Mouse (Mus musculus): ENCODE measurements around the gene Tgif1.

DNA sequence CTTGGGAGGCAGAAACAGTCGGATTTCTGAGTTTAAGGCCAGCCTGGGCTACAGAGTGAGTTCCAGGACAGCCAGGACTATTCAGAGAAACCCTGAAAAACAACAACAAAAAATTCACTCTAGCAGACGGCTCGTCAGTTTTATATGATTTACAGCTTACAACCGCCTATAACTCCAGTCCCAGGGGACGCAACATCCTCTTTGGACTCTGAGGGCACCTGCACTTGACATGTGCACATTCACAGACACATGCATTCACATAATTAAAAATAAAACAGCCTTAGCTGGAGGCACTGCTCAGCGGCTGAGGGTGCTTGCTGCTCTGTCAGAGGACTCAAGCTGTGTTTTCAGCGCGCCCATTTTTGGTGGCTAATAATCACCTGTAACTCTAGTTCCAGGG, 37.2 kb upstream of the Tgif1 start:
- TF ChIP-seq CTCF (IDR thresholded peaks at IDR 0.05; ENCODE audit: low read depth) (no peak), EP300 (optimal IDR thresholded peaks at IDR 0.05) (no peak)

Measured in stomach, postnatal 0 days (tissue).